Mouse (Mus musculus) T-cell, adult 2 months (primary cell): ENCODE data around the gene E2f4.
"Not testable (repeated sequence)": the region's sequence is repeated elsewhere in the genome, so short reads cannot be mapped to it uniquely, and the experiment has no call there.

Experiments used
- DNase-seq: peaks from one replicate; pipeline ENCODE4 v3.0.0; 2022; ENCODE audit warnings: low spot score

Gene E2f4

DNA sequence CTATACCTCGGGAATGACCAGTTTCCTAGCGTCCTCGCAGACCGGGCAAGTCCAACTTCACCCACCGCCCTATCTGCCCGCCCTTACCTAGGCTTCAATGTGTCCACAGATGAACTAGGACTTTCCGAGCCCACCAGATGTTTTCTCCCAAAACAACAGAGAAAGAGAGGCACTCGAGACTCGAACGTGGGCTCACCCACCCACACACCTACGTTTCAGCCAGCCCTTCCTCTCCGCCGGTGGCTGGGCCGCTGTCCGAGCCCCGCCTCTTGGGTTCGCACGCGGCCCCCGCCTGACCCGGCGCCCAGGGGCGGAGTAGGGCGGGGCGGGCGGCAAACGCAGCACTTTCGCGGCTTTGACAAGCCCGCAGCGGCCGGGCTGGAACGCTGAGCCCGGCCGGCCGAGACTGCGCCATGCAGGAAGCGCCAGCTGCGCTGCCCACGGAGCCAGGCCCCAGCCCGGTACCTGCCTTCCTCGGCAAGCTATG lies 28.0 kb upstream of the E2f4 start, which contains the start of gene Hsf4:
Hsf4 (plus strand) TSS at position 341 of the 487 bp plus-strand sequence.
- peak; percentile 19 for DNase-seq

- peak; percentile 22 for DNase-seq
These were observed 27.2 kb upstream of the E2f4 start for GRCm38 (mm10) chr8:105270101-105270915.

GRCm38 (mm10) chr8:105270916-105271186 lies 26.6 kb upstream of the E2f4 start:
- no peak for DNase-seq

DNA sequence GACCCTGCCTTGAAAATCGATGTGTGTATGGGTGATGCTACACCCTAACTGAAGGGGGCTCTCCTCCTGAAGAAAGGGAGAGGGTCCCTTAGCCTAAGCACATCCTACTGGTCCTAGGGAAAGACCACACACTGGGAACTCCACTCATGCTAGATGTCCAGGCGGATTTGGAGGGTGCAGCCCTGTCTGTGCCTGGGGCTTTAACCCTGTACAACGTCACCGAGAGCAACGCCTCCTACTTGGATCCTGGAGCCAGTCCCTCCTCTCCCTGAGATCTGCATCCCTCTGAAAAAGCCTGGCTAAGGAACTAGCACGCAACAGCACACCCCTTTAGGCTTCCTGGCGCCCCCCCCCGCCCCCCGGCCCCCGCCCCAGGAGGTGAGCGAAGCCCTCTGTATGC lies 22.1 kb upstream of the E2f4 start:
- no peak for DNase-seq

DNA sequence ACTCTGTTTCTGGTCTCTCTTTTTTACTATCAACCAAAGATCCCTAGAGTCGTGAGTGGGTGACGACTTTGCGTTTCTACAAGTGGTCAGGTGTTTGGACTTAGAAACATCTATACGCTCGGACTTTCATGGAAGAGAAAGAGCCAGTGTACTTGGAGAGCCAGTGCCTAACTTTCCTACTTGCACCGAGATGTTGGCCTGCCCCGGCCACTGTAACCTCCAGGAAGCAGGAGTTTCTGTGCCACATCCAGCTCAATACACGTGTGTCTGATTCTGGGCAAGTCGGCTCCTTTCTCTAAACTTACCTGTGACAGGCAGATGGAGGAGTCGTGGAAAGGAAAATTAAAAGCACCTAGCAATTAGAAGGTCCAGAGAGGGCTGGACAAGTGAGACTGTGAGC lies 21.6 kb upstream of the E2f4 start, which contains the start of gene Nol3:
Nol3 (plus strand) TSS at position 301 of the 400 bp plus-strand sequence.
- DNase-seq = no peak

DNA sequence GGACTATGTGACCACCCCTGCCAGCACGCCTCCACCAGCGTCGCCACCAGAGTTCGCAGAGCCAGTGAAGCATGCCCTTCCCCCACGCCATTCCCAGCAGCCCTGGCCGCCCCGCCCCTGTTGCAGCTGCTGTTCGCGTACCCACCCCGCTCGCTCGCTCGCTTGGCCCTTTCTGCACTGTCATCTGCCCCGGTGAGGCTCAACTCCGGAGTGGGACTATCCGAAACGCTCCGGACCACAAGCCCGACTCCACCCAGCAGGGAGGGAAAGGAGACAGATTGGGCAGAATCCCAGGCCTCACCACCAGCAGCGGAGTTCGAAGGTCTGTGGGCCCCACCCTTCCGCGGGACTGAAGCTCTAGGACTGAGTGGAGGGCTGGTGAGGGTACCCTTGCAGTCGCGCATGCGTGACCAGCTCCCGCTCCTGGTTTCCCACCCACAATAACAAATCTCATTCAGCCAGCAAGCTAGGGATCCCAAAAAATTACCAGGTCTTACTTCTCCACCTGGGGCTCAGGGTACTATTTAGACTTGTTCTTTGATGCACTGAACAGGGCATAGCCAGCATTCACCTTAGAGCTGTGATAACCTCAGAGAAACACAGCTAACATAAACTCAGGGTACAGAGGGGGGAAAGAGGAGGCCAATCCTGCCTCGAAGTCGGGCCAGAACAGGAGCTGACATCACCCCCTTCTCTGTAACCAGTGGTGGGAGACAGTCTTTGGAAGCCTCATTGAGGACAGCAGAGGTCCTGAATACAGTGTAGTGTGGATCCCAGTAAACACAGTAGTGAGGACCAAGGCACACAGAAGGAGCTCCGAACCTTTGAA lies 21.0 kb upstream of the E2f4 start:
- DNase-seq = no peak

- peak; percentile 56 for DNase-seq
These were observed 18.5 kb upstream of the E2f4 start for GRCm38 (mm10) chr8:105278911-105279334.

- no peak for DNase-seq
These were observed 16.9 kb upstream of the E2f4 start for GRCm38 (mm10) chr8:105280567-105280966.

- no peak for DNase-seq
These were observed 15.6 kb upstream of the E2f4 start for GRCm38 (mm10) chr8:105281821-105282220.

- no peak for DNase-seq
These were observed 15.2 kb upstream of the E2f4 start for GRCm38 (mm10) chr8:105282239-105282638.

GRCm38 (mm10) chr8:105283074-105283473 lies 14.4 kb upstream of the E2f4 start:
- peak; percentile 31 for DNase-seq

GRCm38 (mm10) chr8:105285514-105285913 lies 11.9 kb upstream of the E2f4 start:
- no peak for DNase-seq

DNA sequence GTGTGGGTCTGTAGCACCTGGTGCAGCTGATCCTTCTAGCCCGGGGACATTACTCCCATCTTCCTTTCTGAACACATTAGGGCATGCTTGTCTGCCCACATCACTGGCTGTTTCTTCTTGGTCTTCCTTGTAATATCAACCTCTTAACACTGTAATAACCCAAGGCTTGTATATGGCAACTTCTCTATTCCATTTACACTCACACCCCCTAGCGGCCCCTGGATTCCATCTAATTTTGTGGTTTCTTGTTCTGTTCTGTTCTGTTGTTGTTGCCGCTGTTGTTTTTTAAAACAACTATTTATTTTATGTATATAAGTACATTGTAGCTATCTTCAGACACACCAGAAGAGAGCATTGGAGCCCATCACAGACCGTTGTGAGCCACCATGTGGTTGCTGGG lies 10.6 kb upstream of the E2f4 start:
- DNase-seq = no peak

DNA sequence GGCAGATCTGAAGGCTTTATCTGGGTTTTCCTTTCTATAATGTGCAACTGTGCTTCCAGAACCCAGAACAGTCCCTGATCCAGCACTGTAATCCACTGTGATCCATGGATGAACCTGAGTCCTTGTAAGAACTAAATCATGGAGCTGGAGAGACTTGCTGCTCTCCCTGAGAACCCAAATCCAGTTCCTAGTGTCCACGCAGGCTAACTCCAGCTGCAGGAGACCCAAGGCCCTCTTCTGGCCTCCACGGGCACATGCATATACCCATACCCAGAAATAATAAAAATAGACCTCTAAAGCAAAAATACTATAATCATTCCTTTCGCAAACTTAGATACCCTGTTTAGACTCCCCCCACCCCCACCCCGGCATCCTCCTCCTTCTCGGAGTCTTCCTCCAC lies 9.2 kb upstream of the E2f4 start:
- no peak for DNase-seq

DNA sequence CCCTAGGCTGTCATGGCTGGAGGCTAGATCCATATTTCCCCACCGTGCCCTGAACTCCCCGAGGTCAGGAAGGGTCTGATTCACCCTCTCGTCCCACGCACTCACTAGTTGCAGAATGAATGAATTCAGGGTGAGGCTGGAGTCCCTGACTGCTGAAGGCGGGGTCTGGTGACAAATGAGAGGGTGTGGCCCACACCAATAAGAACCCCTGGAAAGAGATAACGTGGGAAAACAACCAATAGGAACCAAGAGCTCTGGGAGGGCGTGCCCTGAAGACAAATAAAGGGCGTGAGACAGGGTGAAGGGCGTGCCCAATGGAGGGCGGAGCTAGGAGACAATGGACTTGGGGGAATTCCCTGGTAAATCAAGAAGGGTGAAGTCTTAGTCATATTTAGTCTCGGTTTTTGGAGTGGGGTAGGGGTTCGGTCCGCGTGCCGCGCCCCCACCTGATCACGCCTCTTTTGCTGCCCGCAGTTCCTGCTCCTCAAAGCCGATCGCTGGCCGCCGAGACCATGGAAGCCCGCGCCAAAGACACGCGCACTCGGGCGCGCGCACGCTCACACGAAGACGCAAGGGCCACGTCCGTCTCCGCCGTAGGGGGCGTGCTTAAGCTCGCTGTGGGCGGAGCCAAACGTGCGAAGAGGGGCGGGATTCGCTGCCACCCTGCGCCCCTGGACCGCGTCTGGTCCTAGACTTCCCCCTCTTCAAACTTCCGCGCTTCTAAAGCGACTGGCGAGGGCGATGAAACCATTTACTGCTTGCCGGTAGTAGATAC lies 8.3 kb upstream of the E2f4 start:
- peak; percentile 92 for DNase-seq

DNA sequence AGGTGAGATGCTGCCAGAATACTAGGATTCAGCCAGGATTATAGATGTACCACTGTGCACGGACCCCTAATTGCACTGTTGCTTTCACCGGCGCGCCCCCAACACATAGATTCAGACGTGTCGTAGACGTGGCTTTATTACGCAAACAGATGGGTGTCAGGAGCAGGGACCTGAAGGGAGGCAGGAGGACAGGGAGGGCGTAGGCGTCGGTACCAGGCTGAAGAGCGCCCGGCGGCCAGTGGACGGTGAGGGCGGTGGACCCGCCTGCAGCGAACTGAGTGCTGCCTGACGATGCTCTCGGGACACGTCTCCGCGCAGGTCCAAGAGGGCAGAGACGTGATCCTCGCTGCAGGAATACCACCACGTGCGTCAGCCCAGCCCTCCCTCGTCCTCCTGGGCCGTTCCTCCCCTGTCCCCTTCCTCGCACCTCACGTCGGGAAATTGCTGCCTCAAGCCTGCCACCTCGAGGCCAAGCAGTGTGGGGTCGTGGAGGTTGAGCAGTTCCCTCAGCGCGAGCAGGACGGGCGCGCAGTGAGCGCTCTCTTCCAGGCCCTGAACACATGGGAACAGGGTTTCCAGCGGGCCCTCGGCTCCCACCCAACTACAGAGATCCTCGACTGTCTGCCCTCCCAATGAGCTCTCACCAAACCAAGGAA lies 7.5 kb upstream of the E2f4 start, which contains the start of gene 4931428F04Rik:
4931428F04Rik (minus strand) TSS at position 60 of the 656 bp plus-strand sequence.
- peak; percentile 42 for DNase-seq

GRCm38 (mm10) chr8:105290554-105291314 lies 6.7 kb upstream of the E2f4 start:
- DNase-seq = peak; percentile 80

- not testable (repeated sequence) for DNase-seq
These were observed 6.1 kb upstream of the E2f4 start for GRCm38 (mm10) chr8:105291364-105291763.

DNA sequence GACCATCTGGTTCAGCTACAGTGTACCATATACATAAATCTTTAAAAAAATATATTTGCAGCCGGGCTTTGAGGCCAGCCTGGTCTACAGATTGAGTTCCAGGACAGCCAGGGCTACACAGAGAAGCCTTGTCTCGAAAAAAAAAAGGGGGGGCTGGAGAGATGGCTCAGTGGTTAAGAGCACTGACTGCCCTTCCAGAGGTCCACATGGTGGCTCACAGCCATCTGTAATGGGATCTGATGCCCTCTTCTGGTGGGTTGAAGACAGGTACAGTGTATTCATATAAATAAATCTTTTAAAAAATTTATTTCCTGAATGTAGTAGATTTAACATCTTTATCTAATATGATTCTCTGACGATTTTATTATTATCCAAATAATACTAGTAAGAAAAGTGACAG lies 5.7 kb upstream of the E2f4 start:
- DNase-seq = not testable (repeated sequence)

GRCm38 (mm10) chr8:105292471-105292870 lies 5.0 kb upstream of the E2f4 start:
- no peak for DNase-seq

- no peak for DNase-seq
These were observed 4.1 kb upstream of the E2f4 start for GRCm38 (mm10) chr8:105293405-105293804.
